Mouse (Mus musculus): Measurements from ENCODE around the gene Gm17720. TPM values are rescaled to one million over a fixed set of nuclear protein-coding genes. Genes with fewer than 3 reads are reported as not detected.
"Not testable (repeated sequence)": the region's sequence is repeated elsewhere in the genome, so short reads cannot be mapped to it uniquely, and the experiment has no call there.

Gene Gm17720
- polyA plus RNA-seq, 1 experiment, result not detected

DNA sequence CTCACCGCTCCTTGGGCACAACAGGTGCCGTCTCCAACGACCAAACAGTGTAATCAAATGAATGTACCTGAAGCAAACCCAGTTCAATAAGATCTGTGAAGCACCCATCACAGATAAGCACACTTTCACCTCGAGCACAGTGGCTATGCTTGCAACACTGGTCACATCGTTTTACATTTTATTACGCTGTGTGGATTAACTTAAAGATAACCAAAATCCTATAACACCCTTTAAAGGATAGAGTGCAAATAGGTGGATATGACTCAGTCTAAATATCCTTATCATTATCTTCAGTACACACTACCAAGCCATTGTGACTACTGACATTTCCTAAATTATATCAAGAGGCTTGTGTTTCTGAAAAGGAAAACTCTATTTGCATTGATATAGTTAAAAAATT is 51.3 kb downstream of the Gm17720 start:
- no peak overlapping the region for H3K4me3 ChIP-seq (ENCODE audit: insufficient read depth, low read length)
- no peak for TF ChIP-seq CTCF (IDR thresholded peaks at IDR 0.05; ENCODE audit: low read depth, low read length)
- no peak for TF ChIP-seq POLR2A (IDR thresholded peaks at IDR 0.05; ENCODE audit: borderline replicate concordance, low read depth, low read length)
- no peaks in the 10 kb centered on the region for H3K4me1 ChIP-seq (ENCODE audit: control insufficient read depth, insufficient read depth, low read length)
- H3K27ac ChIP-seq (ENCODE audit: insufficient read depth, low read depth, low read length), result no peak overlapping the region

DNA sequence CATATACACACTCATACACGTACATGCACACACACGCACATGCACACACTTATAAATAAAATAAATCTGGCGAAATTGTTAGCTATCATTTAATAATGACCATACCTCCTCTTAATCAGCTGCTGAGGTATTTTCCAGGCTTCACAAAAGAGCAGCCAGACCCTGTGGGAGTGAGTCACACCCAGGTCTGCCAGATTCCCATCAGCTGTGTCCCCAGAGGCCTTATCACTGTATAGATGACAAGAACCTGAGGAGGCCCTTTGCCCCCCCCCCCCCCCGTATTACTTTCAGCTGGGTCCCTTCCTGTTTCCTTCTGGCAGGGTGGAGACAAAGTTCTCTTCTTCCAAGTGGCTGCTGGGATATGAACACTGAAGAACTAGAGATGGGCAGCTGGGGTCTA is 62.0 kb downstream of the Gm17720 start:
- Histone ChIP-seq H3K4me1 (ENCODE audit: control insufficient read depth, insufficient read depth, low read length) (no peaks in the 10 kb centered on the region), H3K4me3 (ENCODE audit: insufficient read depth, low read length) (no peak overlapping the region), H3K27ac (ENCODE audit: insufficient read depth, low read depth, low read length) (no peak overlapping the region)
- TF ChIP-seq CTCF (IDR thresholded peaks at IDR 0.05; ENCODE audit: low read depth, low read length), result no peak

DNA sequence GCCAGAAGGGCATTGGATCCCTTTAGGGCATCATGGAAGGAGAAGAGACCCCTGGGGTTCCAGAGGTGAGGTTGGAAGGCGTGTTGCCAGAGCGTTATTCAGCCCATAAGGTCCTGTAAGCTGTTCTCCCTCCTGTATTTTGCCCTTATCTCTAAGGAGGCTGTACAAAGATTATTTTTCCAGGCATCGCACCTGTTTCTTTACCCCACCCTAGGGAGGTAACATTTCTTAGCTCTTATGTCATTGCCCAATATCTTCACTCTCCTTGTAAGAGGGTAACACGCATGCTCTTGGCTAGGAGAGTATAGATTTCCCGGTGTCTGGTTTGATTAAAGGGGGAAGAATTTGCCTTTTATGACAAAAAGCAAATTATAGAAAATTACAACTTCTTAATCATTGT is 62.9 kb downstream of the Gm17720 start, which contains the start of gene Chst4:
Chst4 (minus strand) TSS at position 82 of the 400 bp plus-strand sequence.
- no peaks in the 10 kb centered on the region for H3K4me1 ChIP-seq (ENCODE audit: control insufficient read depth, insufficient read depth, low read length)
- H3K27ac ChIP-seq (ENCODE audit: insufficient read depth, low read depth, low read length), result no peak within 1 kb of the TSS
- no peak within 1 kb of the TSS for H3K4me3 ChIP-seq (ENCODE audit: insufficient read depth, low read length)
- TF ChIP-seq POLR2A (IDR thresholded peaks at IDR 0.05; ENCODE audit: borderline replicate concordance, low read depth, low read length) (no peak), CTCF (IDR thresholded peaks at IDR 0.05; ENCODE audit: low read depth, low read length) (no peak)

DNA sequence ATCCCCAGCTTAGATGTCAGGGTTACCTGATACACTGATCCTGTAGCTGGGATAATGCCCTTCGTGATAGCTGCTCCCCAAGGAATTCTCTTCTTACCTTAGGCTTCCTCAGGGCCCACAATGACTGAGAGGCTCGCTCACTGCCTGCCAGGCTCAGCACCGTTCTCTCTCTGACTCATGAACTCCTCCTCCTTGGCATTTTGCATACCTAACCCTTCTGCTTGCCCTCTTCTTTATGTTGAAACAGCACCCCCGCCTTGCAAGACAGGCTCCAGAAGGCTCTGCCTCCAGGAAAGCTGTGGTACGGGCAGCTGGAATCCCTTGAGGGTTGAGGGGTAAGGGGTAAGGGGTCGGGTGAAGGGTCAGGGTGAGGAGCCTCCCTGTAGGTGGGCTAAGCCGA is 63.3 kb downstream of the Gm17720 start:
- no peak overlapping the region for H3K27ac ChIP-seq (ENCODE audit: insufficient read depth, low read depth, low read length)

DNA sequence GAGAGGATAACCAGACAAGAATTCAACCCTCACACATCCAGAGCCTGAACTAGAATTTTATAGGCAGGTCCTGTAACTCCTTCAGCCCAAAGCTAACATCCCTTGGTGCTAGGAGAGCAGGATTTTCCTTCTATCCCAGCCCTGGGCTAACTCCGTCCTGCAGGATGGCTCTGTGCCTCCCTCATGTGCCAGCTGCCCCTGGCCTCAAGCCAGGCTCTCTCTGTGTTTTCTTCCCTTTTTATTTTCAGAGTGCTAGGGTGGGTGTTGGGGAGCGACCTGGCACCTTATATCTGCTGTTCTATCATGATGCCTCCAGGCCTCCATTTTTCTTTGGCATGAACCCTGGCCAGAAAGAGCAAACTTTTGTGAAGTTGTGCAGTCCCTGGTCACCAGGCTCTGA is 66.4 kb downstream of the Gm17720 start:
- H3K27ac ChIP-seq (ENCODE audit: insufficient read depth, low read depth, low read length), result no peak overlapping the region
- H3K4me3 ChIP-seq (ENCODE audit: insufficient read depth, low read length), result no peak overlapping the region
- H3K4me1 ChIP-seq (ENCODE audit: control insufficient read depth, insufficient read depth, low read length), result no peaks in the 10 kb centered on the region
- TF ChIP-seq POLR2A (IDR thresholded peaks at IDR 0.05; ENCODE audit: borderline replicate concordance, low read depth, low read length) (no peak), CTCF (IDR thresholded peaks at IDR 0.05; ENCODE audit: low read depth, low read length) (no peak)

More for the DNA sequence above, 63.3 kb downstream of the Gm17720 start:
- no peak overlapping the region for H3K4me3 ChIP-seq (ENCODE audit: insufficient read depth, low read length)
- no peaks in the 10 kb centered on the region for H3K4me1 ChIP-seq (ENCODE audit: control insufficient read depth, insufficient read depth, low read length)
- no peak for TF ChIP-seq POLR2A (IDR thresholded peaks at IDR 0.05; ENCODE audit: borderline replicate concordance, low read depth, low read length)

DNA sequence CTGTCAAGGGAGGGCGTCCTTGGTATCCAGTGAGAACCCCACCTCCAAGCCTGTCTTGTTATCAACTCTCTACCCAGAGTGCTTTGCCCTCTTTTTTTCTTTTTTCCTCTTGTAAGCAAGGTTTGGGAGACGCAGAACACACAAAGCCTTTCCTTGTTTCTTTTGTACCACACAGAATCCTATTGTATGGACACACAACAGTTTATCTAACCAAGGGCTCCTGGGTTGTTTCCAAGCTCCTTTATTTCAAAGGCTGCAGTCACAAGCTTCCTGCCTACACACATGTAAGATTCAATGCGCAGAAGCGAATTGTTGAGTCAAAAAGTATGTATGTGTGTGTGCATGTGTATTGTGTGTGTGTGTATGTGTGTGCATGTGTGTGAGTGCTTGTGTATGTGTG is 68.2 kb downstream of the Gm17720 start:
- H3K4me3 ChIP-seq (ENCODE audit: insufficient read depth, low read length), result no peak overlapping the region
- no peaks in the 10 kb centered on the region for H3K4me1 ChIP-seq (ENCODE audit: control insufficient read depth, insufficient read depth, low read length)
- no peak for TF ChIP-seq POLR2A (IDR thresholded peaks at IDR 0.05; ENCODE audit: borderline replicate concordance, low read depth, low read length)
- no peak for TF ChIP-seq CTCF (IDR thresholded peaks at IDR 0.05; ENCODE audit: low read depth, low read length)
- H3K27ac ChIP-seq (ENCODE audit: insufficient read depth, low read depth, low read length), result no peak overlapping the region

DNA sequence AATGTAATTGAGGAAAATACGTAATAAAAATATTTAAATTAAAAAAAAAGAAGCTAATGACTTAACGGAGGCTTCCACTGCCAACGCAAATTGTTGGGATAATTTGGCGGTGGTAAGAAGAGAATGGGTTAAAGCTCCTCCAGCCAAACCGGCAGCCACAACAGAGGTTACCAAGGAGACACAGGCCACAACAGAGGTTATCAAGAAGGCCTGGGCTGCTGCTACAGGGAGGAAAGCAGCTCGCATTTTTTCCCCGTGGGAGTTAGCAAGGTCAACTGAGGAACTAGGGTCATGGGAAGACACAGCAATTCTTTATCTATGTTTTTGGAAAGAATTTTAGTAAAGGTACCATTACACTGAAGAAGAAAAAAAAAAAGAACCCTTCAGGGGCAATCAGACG is 68.8 kb downstream of the Gm17720 start:
- not testable (repeated sequence) for H3K4me1 ChIP-seq (ENCODE audit: control insufficient read depth, insufficient read depth, low read length); H3K27ac ChIP-seq (ENCODE audit: insufficient read depth, low read depth, low read length); H3K4me3 ChIP-seq (ENCODE audit: insufficient read depth, low read length)

Other genes starting within 250 kb of the Gm17720 start
- gene Phlpp2, start 234.2 kb downstream of the Gm17720 start, polyA plus RNA-seq (2012; ENCODE audit: insufficient read depth, insufficient read length, missing spikeins), result 2.8 and 4.0 TPM in 2 replicates
- not detected in 2 replicates for gene Marveld3, start 140.6 kb downstream of the Gm17720 start, polyA plus RNA-seq (2012; ENCODE audit: insufficient read depth, insufficient read length, missing spikeins)
- gene Tat, start 112.3 kb downstream of the Gm17720 start, polyA plus RNA-seq (2012; ENCODE audit: insufficient read depth, insufficient read length, missing spikeins), result not detected in 2 replicates
- gene Chst4, start 63.0 kb downstream of the Gm17720 start, polyA plus RNA-seq (2012; ENCODE audit: insufficient read depth, insufficient read length, missing spikeins), result not detected in 2 replicates
- gene Zfp612, start 23.0 kb downstream of the Gm17720 start, polyA plus RNA-seq (2012; ENCODE audit: insufficient read depth, insufficient read length, missing spikeins), result not detected in 2 replicates
- not detected in 2 replicates for gene Gm21964, start 1.5 kb downstream of the Gm17720 start, polyA plus RNA-seq (2012; ENCODE audit: insufficient read depth, insufficient read length, missing spikeins)
- not detected in 2 replicates for gene Calb2, start 65.5 kb upstream of the Gm17720 start, polyA plus RNA-seq (2012; ENCODE audit: insufficient read depth, insufficient read length, missing spikeins)
- 5.1 and 5.2 TPM in 2 replicates for gene Cmtr2, start 112.9 kb upstream of the Gm17720 start, polyA plus RNA-seq (2012; ENCODE audit: insufficient read depth, insufficient read length, missing spikeins)
- 0.27 and 0.32 TPM in 2 replicates for gene Hydin, start 164.2 kb upstream of the Gm17720 start, polyA plus RNA-seq (2012; ENCODE audit: insufficient read depth, insufficient read length, missing spikeins)

All from bone marrow macrophage, adult 2 months (primary cell).